Mouse (Mus musculus) hindbrain, embryonic 16.5 days (tissue): ENCODE results near the gene Dctd. TPM values are rescaled to one million over a fixed set of nuclear protein-coding genes. Genes with fewer than 3 reads are reported as not detected.

Experiments
- ATAC-seq: fragments of 200-750 bp; cut with Nextera tagmentation; 2 replicates; pipeline ENCODE4 v1.8.0; 2017; ENCODE audit warnings: moderate TSS enrichment, moderate library complexity
- H3K27ac ChIP-seq: fragments of 300-500 bp; sonication (generic); 2 replicates; pipeline ENCODE4 v1.5.1; 2014; ENCODE audit warnings: low read depth, mild to moderate bottlenecking, control low read depth, low read length, moderate library complexity
- H3K27me3 ChIP-seq: fragments of 300-500 bp; sonication (generic); replicated peaks from 2 replicates; pipeline ENCODE4 v1.6.1; 2014; ENCODE audit warnings: low read length; ENCODE audit not compliant: control insufficient read depth, insufficient read depth
- H3K36me3 ChIP-seq: fragments of 300-500 bp; sonication (generic); 2 replicates; pipeline ENCODE4 v1.6.1; 2014; ENCODE audit warnings: mild to moderate bottlenecking, low read length, moderate library complexity, mixed read lengths; ENCODE audit not compliant: control insufficient read depth, insufficient read depth
- H3K4me1 ChIP-seq: fragments of 300-500 bp; sonication (generic); 2 replicates; pipeline ENCODE4 v1.6.1; 2014; ENCODE audit warnings: low read depth, low read length; ENCODE audit not compliant: control insufficient read depth, insufficient read depth
- H3K4me2 ChIP-seq: fragments of 300-500 bp; sonication (generic); 2 replicates; pipeline ENCODE4 v1.6.1; 2014; ENCODE audit warnings: mild to moderate bottlenecking, low read length, control low read depth, moderate library complexity
- H3K4me3 ChIP-seq: fragments of 300-500 bp; sonication (generic); 2 replicates; pipeline ENCODE4 v1.5.1; 2014; ENCODE audit warnings: mild to moderate bottlenecking, low read length, control low read depth, moderate library complexity
- H3K9ac ChIP-seq: fragments of 300-500 bp; sonication (generic); 2 replicates; pipeline ENCODE4 v1.6.1; 2014; ENCODE audit warnings: low read depth, mild to moderate bottlenecking, control low read depth, low read length, moderate library complexity
- H3K9me3 ChIP-seq: fragments of 300-500 bp; sonication (generic); 2 replicates; pipeline ENCODE4 v1.6.1; 2014; ENCODE audit warnings: mild to moderate bottlenecking, low read length, moderate library complexity; ENCODE audit not compliant: control insufficient read depth
- WGBS: fragments of 180-500 bp; shearing (Covaris S2); extraction: QIAGEN DNeasy Blood & Tissue Kit; methylation state at CpG from one replicate; pipeline ENCODE4 v1.1.7; 2014; 5-methylcytosine and 5-hydroxymethylcytosine counted together
- polyA plus RNA-seq: library from polyadenylated mRNA; unstranded; fragments of >200 nt; fragmentation: Nextera tagmentation; extraction: Ambion mirVana; gene quantifications from 2 replicates; pipeline ENCODE4 v1.2.1, GENCODE M21; 2015

Gene Dctd
- polyA plus RNA-seq, 1 experiment from 2014 or later, result 16.4 TPM

- Histone ChIP-seq H3K4me3 (no peak overlapping the region), H3K4me2 (no peak overlapping the region), H3K4me1 (peaks cover 9% of the 10 kb centered on the region), H3K36me3 (no peaks in the 10 kb centered on the region), H3K9me3 (no peaks in the 10 kb centered on the region), H3K27me3 (no peaks in the 10 kb centered on the region), H3K27ac (no peak overlapping the region), H3K9ac (no peak overlapping the region)
- 65% methylated on average over 14 of the region's 14 CpGs for WGBS
- no peak for ATAC-seq
Measured at GRCm38 (mm10) chr8:48100100-48100787, 1.4 kb downstream of the Dctd start.

GRCm38 (mm10) chr8:48109373-48109855 lies 10.5 kb downstream of the Dctd start:
- H3K4me2 ChIP-seq, result peak overlapping the region; percentile 91
- ATAC-seq, result peak; percentile 55
- 35% methylated on average over 5 of the region's 5 CpGs for WGBS
- H3K4me1 ChIP-seq, result peaks cover 4% of the 10 kb centered on the region
- peak overlapping the region; percentile 85 for H3K9ac ChIP-seq
- H3K27ac ChIP-seq, result no peak overlapping the region
- no peaks in the 10 kb centered on the region for H3K27me3 ChIP-seq
- no peaks in the 10 kb centered on the region for H3K36me3 ChIP-seq
- peak overlapping the region; percentile 76 for H3K4me3 ChIP-seq
- H3K9me3 ChIP-seq, result no peaks in the 10 kb centered on the region

- Histone ChIP-seq H3K4me1 (peaks cover 4% of the 10 kb centered on the region), H3K4me3 (peak overlapping the region; percentile 76), H3K4me2 (peak overlapping the region; percentile 91), H3K27ac (peak overlapping the region; percentile 25; the same call in 1 of the 2 replicates), H3K9ac (peak overlapping the region; percentile 85), H3K27me3 (no peaks in the 10 kb centered on the region), H3K9me3 (no peaks in the 10 kb centered on the region), H3K36me3 (no peaks in the 10 kb centered on the region)
- peak; percentile 91 for ATAC-seq
- WGBS, result under 1% methylated on average over 55 of the region's 61 CpGs
Measured at GRCm38 (mm10) chr8:48109856-48110780, 11.2 kb downstream of the Dctd start.

- peaks cover 4% of the 10 kb centered on the region for H3K4me1 ChIP-seq
- H3K9me3 ChIP-seq, result peaks cover 9% of the 10 kb centered on the region
- WGBS, result 90% methylated on average over 6 of the region's 6 CpGs
- H3K9ac ChIP-seq, result no peak overlapping the region
- H3K4me3 ChIP-seq, result no peak overlapping the region
- no peaks in the 10 kb centered on the region for H3K27me3 ChIP-seq
- H3K27ac ChIP-seq, result no peak overlapping the region
- no peak overlapping the region for H3K4me2 ChIP-seq
- H3K36me3 ChIP-seq, result peaks cover 3% of the 10 kb centered on the region
- no peak for ATAC-seq
Measured at GRCm38 (mm10) chr8:48114591-48114990, 15.7 kb downstream of the Dctd start.

GRCm38 (mm10) chr8:48122991-48123390 lies 24.1 kb downstream of the Dctd start:
- Histone ChIP-seq H3K9me3 (peaks cover 9% of the 10 kb centered on the region), H3K36me3 (peaks cover 3% of the 10 kb centered on the region), H3K27ac (no peak overlapping the region), H3K4me3 (no peak overlapping the region), H3K4me2 (no peak overlapping the region), H3K9ac (no peak overlapping the region), H3K27me3 (no peaks in the 10 kb centered on the region), H3K4me1 (no peaks in the 10 kb centered on the region)
- ATAC-seq, result no peak
- WGBS, result 87% methylated on average over 1 of the region's 1 CpGs

GRCm38 (mm10) chr8:48124857-48125256 lies 26.0 kb downstream of the Dctd start:
- H3K4me1 ChIP-seq, result no peaks in the 10 kb centered on the region
- 86% methylated on average over 8 of the region's 8 CpGs for WGBS
- H3K27me3 ChIP-seq, result no peaks in the 10 kb centered on the region
- H3K9ac ChIP-seq, result no peak overlapping the region
- H3K36me3 ChIP-seq, result no peaks in the 10 kb centered on the region
- no peak overlapping the region for H3K4me2 ChIP-seq
- H3K4me3 ChIP-seq, result no peak overlapping the region
- no peak for ATAC-seq
- H3K9me3 ChIP-seq, result no peaks in the 10 kb centered on the region
- H3K27ac ChIP-seq, result no peak overlapping the region

- Histone ChIP-seq H3K4me1 (no peaks in the 10 kb centered on the region), H3K36me3 (no peaks in the 10 kb centered on the region), H3K9ac (no peak overlapping the region), H3K27me3 (no peaks in the 10 kb centered on the region), H3K9me3 (no peaks in the 10 kb centered on the region), H3K4me2 (no peak overlapping the region), H3K27ac (no peak overlapping the region), H3K4me3 (no peak overlapping the region)
- no peak for ATAC-seq
- WGBS, result 77% methylated on average over 13 of the region's 13 CpGs
Measured at GRCm38 (mm10) chr8:48126954-48127353, 28.1 kb downstream of the Dctd start.

- ATAC-seq, result no peak
- H3K36me3 ChIP-seq, result no peaks in the 10 kb centered on the region
- WGBS, result 72% methylated on average over 8 of the region's 8 CpGs
Measured at GRCm38 (mm10) chr8:48130266-48130665, 31.4 kb downstream of the Dctd start.

GRCm38 (mm10) chr8:48133321-48133720 lies 34.4 kb downstream of the Dctd start:
- H3K36me3 ChIP-seq, result no peaks in the 10 kb centered on the region
- H3K27me3 ChIP-seq, result no peaks in the 10 kb centered on the region
- no peak overlapping the region for H3K9ac ChIP-seq
- H3K9me3 ChIP-seq, result no peaks in the 10 kb centered on the region
- H3K27ac ChIP-seq, result no peak overlapping the region
- no peak overlapping the region for H3K4me2 ChIP-seq
- H3K4me3 ChIP-seq, result no peak overlapping the region
- 90% methylated on average over 5 of the region's 5 CpGs for WGBS
- ATAC-seq, result no peak
- H3K4me1 ChIP-seq, result peaks cover 9% of the 10 kb centered on the region

More at GRCm38 (mm10) chr8:48130266-48130665, 31.4 kb downstream of the Dctd start:
- H3K27ac ChIP-seq, result no peak overlapping the region
- H3K4me3 ChIP-seq, result no peak overlapping the region
- H3K27me3 ChIP-seq, result no peaks in the 10 kb centered on the region
- H3K9me3 ChIP-seq, result no peaks in the 10 kb centered on the region
- H3K9ac ChIP-seq, result no peak overlapping the region
- H3K4me1 ChIP-seq, result no peaks in the 10 kb centered on the region
- H3K4me2 ChIP-seq, result no peak overlapping the region
